Mouse (Mus musculus) right cerebral cortex, postnatal 4 days (tissue): Measurements from ENCODE around the gene Zc3h18.

Source experiments
- DNase-seq: peaks from one replicate; pipeline ENCODE4 v3.0.0-alpha.2; 2022

The Zc3h18 gene

GRCm38 (mm10) chr8:122395291-122395690 is 18.9 kb downstream of the Zc3h18 start:
- no peak for DNase-seq

GRCm38 (mm10) chr8:122398186-122398585 is 21.8 kb downstream of the Zc3h18 start:
- DNase-seq, result no peak

GRCm38 (mm10) chr8:122405146-122405805 is 28.9 kb downstream of the Zc3h18 start:
- no peak for DNase-seq

- DNase-seq, result no peak
Measured at GRCm38 (mm10) chr8:122407678-122408077, 31.3 kb downstream of the Zc3h18 start.

GRCm38 (mm10) chr8:122414311-122414710 is 37.9 kb downstream of the Zc3h18 start:
- DNase-seq, result no peak

GRCm38 (mm10) chr8:122415554-122415953 is 39.1 kb downstream of the Zc3h18 start:
- no peak for DNase-seq

- no peak for DNase-seq
Measured at GRCm38 (mm10) chr8:122419881-122420555, 43.6 kb downstream of the Zc3h18 start.

- DNase-seq, result no peak
Measured at GRCm38 (mm10) chr8:122421376-122422070, 45.1 kb downstream of the Zc3h18 start, which contains the start of gene Il17c. Il17c (plus strand) TSS chr8:122422020.

GRCm38 (mm10) chr8:122423217-122423616 is 46.8 kb downstream of the Zc3h18 start:
- no peak for DNase-seq

GRCm38 (mm10) chr8:122423659-122424058 is 47.2 kb downstream of the Zc3h18 start:
- DNase-seq, result no peak

- DNase-seq, result no peak
Measured at GRCm38 (mm10) chr8:122426145-122426544, 49.7 kb downstream of the Zc3h18 start.

GRCm38 (mm10) chr8:122427607-122428006 is 51.2 kb downstream of the Zc3h18 start:
- DNase-seq, result no peak

- no peak for DNase-seq
Measured at GRCm38 (mm10) chr8:122428163-122428562, 51.8 kb downstream of the Zc3h18 start.

GRCm38 (mm10) chr8:122430058-122430636 is 53.7 kb downstream of the Zc3h18 start:
- no peak for DNase-seq

GRCm38 (mm10) chr8:122430646-122431045 is 54.2 kb downstream of the Zc3h18 start:
- DNase-seq, result no peak

GRCm38 (mm10) chr8:122431694-122432442 is 55.5 kb downstream of the Zc3h18 start:
- peak; percentile 30 for DNase-seq

- DNase-seq, result peak; percentile 38
Measured at GRCm38 (mm10) chr8:122432443-122433268, 56.2 kb downstream of the Zc3h18 start, which contains the start of gene Cyba. Cyba (minus strand) TSS chr8:122432930.

- no peak for DNase-seq
Measured at GRCm38 (mm10) chr8:122433269-122433905, 57.0 kb downstream of the Zc3h18 start.

GRCm38 (mm10) chr8:122435375-122435774 is 59.0 kb downstream of the Zc3h18 start:
- DNase-seq, result no peak

- no peak for DNase-seq
Measured at GRCm38 (mm10) chr8:122436146-122436545, 59.7 kb downstream of the Zc3h18 start.

- no peak for DNase-seq
Measured at GRCm38 (mm10) chr8:122436586-122437125, 60.2 kb downstream of the Zc3h18 start.
